Mouse (Mus musculus): Measurements from ENCODE around the gene Zbtb45. TPM values are rescaled to one million over a fixed set of nuclear protein-coding genes. Genes with fewer than 3 reads are reported as not detected.
A peak's percentile ranks its signal among the peaks of the same experiment; 100 is the strongest.

Gene Zbtb45
- polyA plus RNA-seq, 1 experiment from 2014 or later = 11.2 TPM

DNA sequence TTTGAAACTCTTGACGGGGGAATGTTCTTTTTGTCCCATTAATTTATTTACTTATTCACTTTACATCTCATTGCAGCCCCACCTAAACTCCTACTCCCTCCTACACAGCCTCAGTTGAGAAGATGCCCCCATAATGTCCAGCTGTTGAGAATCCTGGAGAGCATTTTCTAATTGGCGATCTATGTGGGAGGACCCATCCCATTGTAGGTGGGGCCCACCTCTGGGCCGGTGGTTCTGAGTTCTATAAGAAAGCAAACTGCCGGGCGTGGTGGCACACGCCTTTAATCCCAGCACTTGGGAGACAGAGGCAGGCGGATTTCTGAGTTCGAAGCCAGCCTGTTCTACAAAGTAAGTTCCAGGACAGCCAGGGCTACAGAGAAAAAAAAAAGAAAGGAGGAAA, 22.9 kb downstream of the Zbtb45 start:
- no peaks in the 10 kb centered on the region for H3K27me3 ChIP-seq (replicated peaks; ENCODE audit: control insufficient read depth, insufficient read depth, low read length)
- H3K4me1 ChIP-seq (replicated peaks; ENCODE audit: control insufficient read depth, insufficient read depth, low read length) = no peaks in the 10 kb centered on the region
- no peak overlapping the region for H3K4me3 ChIP-seq (ENCODE audit: low read depth, low read length)
- no peak for TF ChIP-seq CTCF (IDR thresholded peaks at IDR 0.05; ENCODE audit: low read depth)
- no peaks in the 10 kb centered on the region for H3K36me3 ChIP-seq (ENCODE audit: control insufficient read depth, insufficient read depth)
- 83% methylated on average over 8 of the region's 8 CpGs for WGBS
- no peak overlapping the region for H3K4me2 ChIP-seq (replicated peaks; ENCODE audit: low read depth)
- ATAC-seq = no peak
- no peak overlapping the region for H3K27ac ChIP-seq (ENCODE audit: low read depth, low read length)
- H3K9me3 ChIP-seq (ENCODE audit: control insufficient read depth) = no peaks in the 10 kb centered on the region
- H3K9ac ChIP-seq (ENCODE audit: low read depth, low read length) = no peak overlapping the region

DNA sequence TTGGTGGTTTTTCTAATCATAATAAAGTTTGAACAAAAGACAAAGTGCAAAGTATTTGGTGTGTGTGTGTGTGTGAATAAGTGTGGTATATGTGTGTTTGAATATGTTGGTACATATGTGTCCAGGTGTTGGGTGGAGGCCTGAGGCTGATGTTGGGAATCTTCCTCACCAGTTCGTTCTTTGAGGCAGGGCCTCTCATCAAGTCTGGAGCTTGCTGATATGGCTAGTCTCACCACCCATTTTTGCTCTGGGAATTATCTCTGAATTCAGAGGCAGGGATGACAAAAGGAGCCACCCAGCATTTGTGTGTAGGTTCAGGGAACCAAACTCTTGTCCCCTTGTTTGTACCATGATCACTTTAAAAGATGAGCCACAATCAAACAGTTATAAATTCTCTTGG, 24.1 kb downstream of the Zbtb45 start:
- H3K9me3 ChIP-seq (ENCODE audit: control insufficient read depth) = no peaks in the 10 kb centered on the region
- no peaks in the 10 kb centered on the region for H3K27me3 ChIP-seq (replicated peaks; ENCODE audit: control insufficient read depth, insufficient read depth, low read length)
- H3K27ac ChIP-seq (ENCODE audit: low read depth, low read length) = no peak overlapping the region
- 75% methylated on average over 1 of the region's 1 CpGs for WGBS
- H3K9ac ChIP-seq (ENCODE audit: low read depth, low read length) = no peak overlapping the region
- no peak overlapping the region for H3K4me3 ChIP-seq (ENCODE audit: low read depth, low read length)
- no peak for TF ChIP-seq CTCF (IDR thresholded peaks at IDR 0.05; ENCODE audit: low read depth)
- no peaks in the 10 kb centered on the region for H3K36me3 ChIP-seq (ENCODE audit: control insufficient read depth, insufficient read depth)
- H3K4me1 ChIP-seq (replicated peaks; ENCODE audit: control insufficient read depth, insufficient read depth, low read length) = no peaks in the 10 kb centered on the region
- H3K4me2 ChIP-seq (replicated peaks; ENCODE audit: low read depth) = no peak overlapping the region
- no peak for ATAC-seq

DNA sequence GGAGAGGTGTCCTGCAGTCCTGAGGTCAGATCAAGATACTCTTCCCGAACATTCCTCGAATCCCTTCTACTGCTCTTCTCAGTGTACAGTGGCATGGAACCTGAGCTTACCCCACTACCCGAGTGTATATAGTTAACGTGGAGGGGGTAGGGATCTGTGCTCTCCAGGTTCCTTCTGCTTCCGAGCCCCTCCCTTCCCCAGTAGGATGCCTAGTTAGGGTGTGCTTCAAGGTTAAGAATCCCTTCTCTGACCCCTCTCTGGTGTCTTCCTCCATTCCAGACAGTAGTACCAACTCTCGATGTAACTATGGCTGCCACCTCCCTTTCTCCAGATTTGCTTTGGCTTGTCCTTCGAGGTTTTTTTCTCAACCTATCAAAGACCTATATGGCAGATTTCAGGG, 29.5 kb downstream of the Zbtb45 start:
- Histone ChIP-seq H3K36me3 (ENCODE audit: control insufficient read depth, insufficient read depth) (no peaks in the 10 kb centered on the region), H3K9me3 (ENCODE audit: control insufficient read depth) (no peaks in the 10 kb centered on the region), H3K27ac (ENCODE audit: low read depth, low read length) (peak overlapping the region; percentile 60; the same call in 1 of the 2 replicates), H3K4me2 (replicated peaks; ENCODE audit: low read depth) (peak overlapping the region; percentile 38), H3K9ac (ENCODE audit: low read depth, low read length) (no peak overlapping the region), H3K27me3 (replicated peaks; ENCODE audit: control insufficient read depth, insufficient read depth, low read length) (no peaks in the 10 kb centered on the region), H3K4me1 (replicated peaks; ENCODE audit: control insufficient read depth, insufficient read depth, low read length) (peaks cover 17% of the 10 kb centered on the region; the same call in 1 of the 2 replicates), H3K4me3 (ENCODE audit: low read depth, low read length) (no peak overlapping the region)
- no peak for TF ChIP-seq CTCF (IDR thresholded peaks at IDR 0.05; ENCODE audit: low read depth)
- 86% methylated on average over 7 of the region's 7 CpGs for WGBS
- no peak for ATAC-seq

DNA sequence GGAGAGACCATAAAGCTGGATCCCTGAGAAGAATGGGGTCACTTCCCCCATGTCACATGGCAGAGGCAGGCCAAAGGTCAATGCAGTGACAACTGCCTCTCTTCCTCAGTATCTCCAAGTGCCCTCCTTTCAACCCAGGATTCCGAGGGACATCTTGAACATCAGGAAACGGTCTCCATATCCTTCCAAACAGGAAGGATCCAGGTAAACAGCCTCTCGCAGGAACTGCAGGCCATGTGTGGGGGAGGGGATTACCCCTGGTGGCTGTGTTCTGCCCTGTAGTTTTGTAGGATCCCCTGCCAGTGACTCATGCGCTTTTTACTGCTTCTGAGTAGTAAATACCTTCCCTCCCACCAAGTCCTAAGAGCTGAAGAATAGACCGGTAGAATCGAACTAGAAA, 30.1 kb downstream of the Zbtb45 start:
- 0 out of 2 replicates have a peak, but pooled peaks have one; percentile 13 for TF ChIP-seq CTCF (IDR thresholded peaks at IDR 0.05; ENCODE audit: low read depth)

DNA sequence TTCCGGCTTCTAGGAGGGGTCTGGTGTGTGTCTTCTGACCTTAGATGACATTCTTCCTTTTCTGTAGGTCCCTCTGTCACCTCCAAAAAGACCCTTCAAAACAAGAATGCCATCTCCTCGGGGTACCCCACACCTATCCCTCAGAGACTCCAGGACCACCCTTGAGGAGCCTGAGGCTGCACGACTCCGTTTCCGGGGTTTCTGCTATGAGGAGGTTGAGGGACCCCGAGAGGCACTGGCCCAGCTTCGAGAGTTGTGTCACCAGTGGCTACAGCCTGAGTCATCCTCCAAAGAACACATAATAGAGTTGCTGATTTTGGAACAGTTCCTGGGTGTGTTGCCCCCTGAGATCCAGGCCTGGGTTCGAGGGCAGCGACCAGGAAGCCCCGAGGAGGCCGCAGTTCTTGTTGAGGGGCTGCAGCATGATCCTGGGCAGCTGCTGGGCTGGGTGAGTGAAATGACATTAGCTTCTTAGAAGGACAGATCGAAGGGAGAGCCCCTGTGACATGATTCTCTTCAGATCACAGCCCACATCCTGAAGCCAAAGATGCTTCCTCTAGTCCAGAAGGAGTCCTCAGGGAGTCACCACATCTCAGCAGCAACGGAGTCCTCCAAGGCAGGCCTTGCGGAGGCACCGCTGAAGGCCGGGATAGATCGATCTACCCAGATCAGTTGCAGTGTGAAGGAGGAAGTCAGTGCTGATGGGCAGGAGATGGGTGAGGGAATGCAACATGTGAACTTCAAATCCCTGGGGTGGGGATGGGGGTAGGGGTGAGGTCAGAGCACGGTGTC, 30.7 kb downstream of the Zbtb45 start:
- Histone ChIP-seq H3K36me3 (ENCODE audit: control insufficient read depth, insufficient read depth) (no peaks in the 10 kb centered on the region), H3K4me2 (replicated peaks; ENCODE audit: low read depth) (peak overlapping the region; percentile 70), H3K27ac (ENCODE audit: low read depth, low read length) (peak overlapping the region; percentile 65), H3K27me3 (replicated peaks; ENCODE audit: control insufficient read depth, insufficient read depth, low read length) (no peaks in the 10 kb centered on the region), H3K9ac (ENCODE audit: low read depth, low read length) (0 out of 2 replicates have a peak overlapping the region, but pooled peaks have one; percentile 26), H3K4me1 (replicated peaks; ENCODE audit: control insufficient read depth, insufficient read depth, low read length) (peaks cover 17% of the 10 kb centered on the region; the same call in 1 of the 2 replicates), H3K9me3 (ENCODE audit: control insufficient read depth) (no peaks in the 10 kb centered on the region), H3K4me3 (ENCODE audit: low read depth, low read length) (no peak overlapping the region)
- TF ChIP-seq CTCF (IDR thresholded peaks at IDR 0.05; ENCODE audit: low read depth) = no peak
- WGBS = 80% methylated on average over 18 of the region's 18 CpGs
- no peak for ATAC-seq

More for the DNA sequence above, 30.1 kb downstream of the Zbtb45 start:
- H3K36me3 ChIP-seq (ENCODE audit: control insufficient read depth, insufficient read depth) = no peaks in the 10 kb centered on the region
- H3K4me2 ChIP-seq (replicated peaks; ENCODE audit: low read depth) = peak overlapping the region; percentile 38
- H3K9ac ChIP-seq (ENCODE audit: low read depth, low read length) = no peak overlapping the region
- H3K4me1 ChIP-seq (replicated peaks; ENCODE audit: control insufficient read depth, insufficient read depth, low read length) = peaks cover 17% of the 10 kb centered on the region; the same call in 1 of the 2 replicates
- H3K4me3 ChIP-seq (ENCODE audit: low read depth, low read length) = no peak overlapping the region
- ATAC-seq = no peak
- WGBS = 31% methylated on average over 6 of the region's 6 CpGs
- peak overlapping the region; percentile 60 for H3K27ac ChIP-seq (ENCODE audit: low read depth, low read length)
- no peaks in the 10 kb centered on the region for H3K27me3 ChIP-seq (replicated peaks; ENCODE audit: control insufficient read depth, insufficient read depth, low read length)
- no peaks in the 10 kb centered on the region for H3K9me3 ChIP-seq (ENCODE audit: control insufficient read depth)

DNA sequence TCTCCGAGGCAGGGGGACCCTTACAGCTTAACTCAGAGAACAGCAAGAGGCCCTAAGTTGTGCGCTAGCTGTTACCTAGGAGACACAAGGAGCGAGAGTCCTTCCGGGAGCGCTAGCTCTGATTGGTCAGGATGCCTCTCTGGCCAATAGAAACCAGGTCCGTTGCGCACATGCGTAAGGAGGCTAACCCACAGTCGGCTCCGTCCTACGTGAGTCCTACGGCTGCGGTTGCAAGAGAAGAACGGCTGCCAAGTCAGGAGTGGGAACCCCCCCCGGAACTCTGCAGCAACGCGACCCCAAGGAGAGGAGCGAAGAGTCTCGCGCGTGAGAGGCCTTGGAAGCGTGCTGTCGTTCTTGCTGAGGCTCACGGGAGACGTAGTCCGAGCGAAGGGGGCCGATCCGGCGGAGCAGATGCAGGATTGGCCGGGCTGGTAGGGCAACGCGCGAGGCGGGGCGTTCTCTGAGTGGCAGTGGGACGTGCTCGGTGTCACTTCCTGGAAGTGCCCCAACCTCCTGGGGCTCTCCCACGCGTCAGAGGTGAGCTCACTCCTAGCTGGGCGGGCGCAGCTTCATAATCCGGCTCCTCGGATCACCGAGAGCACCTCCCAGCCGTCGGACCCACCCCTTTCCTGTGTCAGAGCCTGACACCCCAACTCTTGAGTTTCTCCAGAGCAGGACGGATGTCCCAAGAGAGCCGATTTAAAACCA, 32.0 kb downstream of the Zbtb45 start, which contains the start of gene Zfp446:
TSS of gene Zfp446 (plus strand) at position 167 of the 708 bp plus-strand sequence.
- Histone ChIP-seq H3K4me3 (ENCODE audit: low read depth, low read length) (peak within 1 kb of the TSS; percentile 82), H3K4me1 (replicated peaks; ENCODE audit: control insufficient read depth, insufficient read depth, low read length) (peaks cover 17% of the 10 kb centered on the region; the same call in 1 of the 2 replicates), H3K9ac (ENCODE audit: low read depth, low read length) (peak within 1 kb of the TSS; percentile 58), H3K9me3 (ENCODE audit: control insufficient read depth) (no peaks in the 10 kb centered on the region), H3K27me3 (replicated peaks; ENCODE audit: control insufficient read depth, insufficient read depth, low read length) (no peaks in the 10 kb centered on the region), H3K4me2 (replicated peaks; ENCODE audit: low read depth) (peak within 1 kb of the TSS; percentile 70), H3K27ac (ENCODE audit: low read depth, low read length) (peak within 1 kb of the TSS; percentile 74), H3K36me3 (ENCODE audit: control insufficient read depth, insufficient read depth) (no peaks in the 10 kb centered on the region)
- TF ChIP-seq CTCF (IDR thresholded peaks at IDR 0.05; ENCODE audit: low read depth) = no peak
- peak; percentile 100 for ATAC-seq
- under 1% methylated on average over 49 of the region's 49 CpGs for WGBS

All from intestine, postnatal 0 days (tissue).